Mouse (Mus musculus): ENCODE results near the gene Rack1.

- TF ChIP-seq ZNF384 (IDR thresholded peaks at IDR 0.05; ENCODE audit: low read depth, low read length) (no peak; the same call in 1 of the 2 replicates), HCFC1 (IDR thresholded peaks at IDR 0.05; ENCODE audit: borderline replicate concordance, insufficient read depth, low read length) (no peak)
Measured at GRCm38 (mm10) chr11:48823536-48823972, 23.4 kb downstream of the Rack1 start.

Data from ES-E14 (cell line).